Mouse (Mus musculus) Patski (cell line): ENCODE results near the gene Stard10. TPM values are rescaled to one million over a fixed set of nuclear protein-coding genes. Genes with fewer than 3 reads are reported as not detected.

ENCODE experiments used
- ATAC-seq: fragments of 100-300 bp; one replicate; pipeline ENCODE4 v1.8.0; 2021
- CTCF ChIA-PET: fragments of 350-600 bp; sonication (Branson Sonifier 250); formaldehyde crosslinking; loops from one replicate; lab custom pipeline; 2022; ENCODE audit warnings: inconsistent platforms; lab: Charles Lee
- POLR2A ChIA-PET: fragments of 350-600 bp; sonication (Branson Sonifier 250); formaldehyde crosslinking; loops from one replicate; lab custom pipeline; 2022; ENCODE audit warnings: antibody characterized with exemption, inconsistent platforms; lab: Charles Lee
- DNase-seq: peaks from one replicate; pipeline ENCODE4 v3.0.0-alpha.2; 2011; ENCODE audit warnings: low read depth, low spot score
- H3K27me3 ChIP-seq: fragments of 371-371 bp; one replicate; pipeline ENCODE4 v1.5.1; 2021
- CTCF ChIP-seq: fragments of 100-300 bp; IDR thresholded peaks from one replicate; pipeline ENCODE4 v1.5.1; 2021
- in situ Hi-C: fragments of 300-500 bp; cut with MboI; formaldehyde crosslinking; loops from 3 replicates; pipeline ENCODE4 v1.11.1; 2018; ENCODE audit warnings: low pct_unique_long_range_greater_than_20kb, mixed read lengths
- polyA plus RNA-seq: library from polyadenylated mRNA; unstranded; gene quantifications from one replicate; pipeline ENCODE4 v1.2.3, GENCODE M21; 2021

The Stard10 gene
- polyA plus RNA-seq, 1 experiment from 2014 or later: 68.5 TPM

- no peak for TF ChIP-seq CTCF
- DNase-seq: no peak
- no peak for ATAC-seq
- ChIA-PET POLR2A (no interaction called here), CTCF (interaction anchor here (5.6 kb wide), 1 partner anchor 17 kb away, joined by 29 read pairs; no protein-coding TSS in a partner anchor)
- H3K27me3 ChIP-seq: no peaks in the 10 kb centered on the region
- in situ Hi-C loops: no loop called here
These were observed 10.9 kb downstream of the Stard10 start for GRCm38 (mm10) chr7:101327786-101328185.

GRCm38 (mm10) chr7:101328621-101329158 lies 11.8 kb downstream of the Stard10 start:
- no peak for TF ChIP-seq CTCF
- DNase-seq (no peak), ATAC-seq (peak; percentile 60)
- in situ Hi-C loops: no loop called here
- POLR2A ChIA-PET: no interaction called here
- H3K27me3 ChIP-seq: no peaks in the 10 kb centered on the region
- CTCF ChIA-PET: interaction anchor here (1.4 to 5.6 kb wide), 2 partner anchors 10 to 18 kb away, joined by 5 to 29 read pairs; no protein-coding TSS in a partner anchor

GRCm38 (mm10) chr7:101329606-101330005 lies 12.7 kb downstream of the Stard10 start:
- DNase-seq (no peak), ATAC-seq (no peak)
- H3K27me3 ChIP-seq: no peaks in the 10 kb centered on the region
- no peak for TF ChIP-seq CTCF
- ChIA-PET CTCF (interaction anchor here (0.7 to 5.6 kb wide), 3 partner anchors 9 to 18 kb away, joined by 3 to 29 read pairs (median 5); no protein-coding TSS in a partner anchor), POLR2A (interaction anchor here (1.2 kb wide), 1 partner anchor 14 kb away, joined by 3 read pairs; no protein-coding TSS in a partner anchor)
- in situ Hi-C loops: no loop called here

DNA sequence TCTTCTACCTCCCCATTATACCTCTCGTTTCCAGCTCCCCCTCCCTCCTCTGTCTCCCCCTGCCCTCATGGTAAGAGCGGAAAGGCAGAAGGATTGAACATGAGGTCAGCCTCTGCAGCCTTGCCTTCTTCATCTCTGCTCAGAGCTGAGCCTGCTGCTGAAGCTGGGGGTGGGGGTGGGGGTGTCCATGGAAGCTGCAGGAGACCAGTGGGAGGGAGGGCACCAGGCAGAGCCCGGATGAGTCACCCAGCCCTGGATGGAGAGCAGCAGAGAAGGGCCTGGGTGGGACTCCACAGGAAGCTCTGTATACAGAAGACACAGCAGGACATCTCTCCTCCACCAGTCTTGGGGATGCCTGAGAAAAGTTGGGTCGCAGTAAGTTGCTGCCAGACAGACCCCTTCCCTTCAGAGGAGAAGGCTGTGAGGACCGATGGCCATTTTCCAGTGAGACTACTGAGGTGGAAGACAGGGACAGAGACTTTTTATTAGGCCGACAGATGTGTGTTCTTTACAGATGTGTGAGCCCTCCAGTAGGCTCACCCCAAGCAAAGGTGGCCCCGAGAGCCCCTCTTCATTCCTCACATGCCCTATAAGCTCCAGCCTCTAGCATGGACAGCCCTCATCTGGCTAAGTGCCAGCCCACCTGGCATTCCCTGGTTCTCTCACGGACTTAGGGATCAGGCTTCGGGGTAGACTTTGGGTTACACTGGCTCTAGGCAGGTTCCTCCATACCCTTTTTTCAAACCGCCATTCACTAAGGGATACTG lies 13.4 kb downstream of the Stard10 start:
- DNase-seq (no peak), ATAC-seq (peak; percentile 37)
- TF ChIP-seq CTCF: no peak
- no peaks in the 10 kb centered on the region for H3K27me3 ChIP-seq
- in situ Hi-C loops: no loop called here
- ChIA-PET CTCF (interaction anchor here (0.7 to 5.6 kb wide), 3 partner anchors 8 to 19 kb away, joined by 3 to 29 read pairs (median 5); no protein-coding TSS in a partner anchor), POLR2A (interaction anchor here (0.6 to 1.2 kb wide), 2 partner anchors 14 to 790 kb away, joined by 3 read pairs; no protein-coding TSS in a partner anchor)

DNA sequence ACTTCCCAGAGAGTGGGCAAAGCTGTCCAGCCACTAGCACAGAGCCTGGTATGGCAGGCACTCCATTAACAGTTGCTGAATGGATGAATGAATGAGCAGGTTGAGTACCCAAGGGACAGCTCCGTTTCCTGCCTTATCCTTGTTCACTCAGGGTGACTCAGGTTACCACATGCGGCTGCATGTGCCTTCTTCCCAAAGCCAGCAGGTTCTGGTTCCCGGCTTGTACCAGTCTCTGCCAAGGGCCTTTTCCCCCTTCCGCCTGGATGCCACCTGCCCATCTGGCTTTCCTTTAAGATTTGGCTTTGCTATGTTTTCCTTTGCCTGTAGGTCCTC lies 13.9 kb downstream of the Stard10 start:
- no peak for DNase-seq
- ChIA-PET CTCF (interaction anchor here (5.6 kb wide), 1 partner anchor 20 kb away, joined by 29 read pairs; no protein-coding TSS in a partner anchor), POLR2A (interaction anchor here (0.6 to 1.2 kb wide), 2 partner anchors 13 to 790 kb away, joined by 3 read pairs; no protein-coding TSS in a partner anchor)
- in situ Hi-C loops: no loop called here
- peak; percentile 6 for ATAC-seq
- no peaks in the 10 kb centered on the region for H3K27me3 ChIP-seq
- no peak for TF ChIP-seq CTCF

- in situ Hi-C loops: no loop called here
- ATAC-seq (no peak), DNase-seq (no peak)
- POLR2A ChIA-PET: interaction anchor here (0.6 to 0.8 kb wide), 4 partner anchors 9 to 31 kb away, joined by 3 to 7 read pairs (median 3); no protein-coding TSS in a partner anchor
- TF ChIP-seq CTCF: no peak
- CTCF ChIA-PET: interaction anchor here (0.6 to 1.4 kb wide), 2 partner anchors 21 to 70 kb away, joined by 3 read pairs; no protein-coding TSS in a partner anchor
- H3K27me3 ChIP-seq: no peaks in the 10 kb centered on the region
These were observed 15.4 kb downstream of the Stard10 start for GRCm38 (mm10) chr7:101332045-101332831.

- no peak for TF ChIP-seq CTCF
- POLR2A ChIA-PET: no interaction called here
These were observed 18.3 kb downstream of the Stard10 start for GRCm38 (mm10) chr7:101335228-101335627.

DNA sequence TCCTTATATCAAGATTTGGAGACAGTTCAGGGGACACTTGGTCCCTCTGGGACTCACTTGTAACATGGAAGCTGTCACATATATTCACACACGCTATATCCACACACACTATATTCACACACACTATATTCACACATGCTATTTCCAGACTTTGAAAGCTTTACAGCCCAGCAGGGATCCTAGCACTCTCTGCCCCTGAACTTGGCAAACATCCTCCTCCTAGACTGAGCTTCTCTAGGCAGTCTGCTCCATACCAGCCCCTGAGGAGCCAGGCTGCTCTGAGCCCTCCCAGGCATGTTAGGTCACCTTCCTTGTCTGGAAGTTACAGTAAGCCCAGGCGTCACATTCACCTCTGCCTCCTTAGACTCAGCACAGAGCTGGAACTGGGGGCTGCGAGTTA lies 19.8 kb downstream of the Stard10 start:
- in situ Hi-C loops: no loop called here
- H3K27me3 ChIP-seq: no peaks in the 10 kb centered on the region
- ChIA-PET CTCF (no interaction called here), POLR2A (no interaction called here)
- no peak for TF ChIP-seq CTCF
- ATAC-seq (no peak), DNase-seq (no peak)

More at GRCm38 (mm10) chr7:101335228-101335627, 18.3 kb downstream of the Stard10 start:
- in situ Hi-C loops: no loop called here
- no peak for ATAC-seq
- CTCF ChIA-PET: no interaction called here
- H3K27me3 ChIP-seq: no peaks in the 10 kb centered on the region
- DNase-seq: no peak

GRCm38 (mm10) chr7:101337401-101337800 lies 20.5 kb downstream of the Stard10 start:
- in situ Hi-C loops: no loop called here
- DNase-seq: no peak
- no peak for ATAC-seq
- ChIA-PET CTCF (interaction anchor here (1.1 to 2.0 kb wide), 2 partner anchors 8 to 26 kb away, joined by 5 to 7 read pairs; no protein-coding TSS in a partner anchor), POLR2A (no interaction called here)
- no peaks in the 10 kb centered on the region for H3K27me3 ChIP-seq
- TF ChIP-seq CTCF: no peak

GRCm38 (mm10) chr7:101341405-101341804 lies 24.5 kb downstream of the Stard10 start:
- ATAC-seq: no peak
- CTCF ChIA-PET: interaction anchor here (1.4 kb wide), 1 partner anchor 11 kb away, joined by 3 read pairs; no protein-coding TSS in a partner anchor
- DNase-seq: no peak
- no peaks in the 10 kb centered on the region for H3K27me3 ChIP-seq
- POLR2A ChIA-PET: no interaction called here
- in situ Hi-C loops: no loop called here
- TF ChIP-seq CTCF: no peak
